Mouse (Mus musculus) retina, postnatal 1 day (tissue): ENCODE data around the gene Acer3.

ENCODE experiments used
- DNase-seq: peaks from one replicate; pipeline ENCODE4 v3.0.0-alpha.2; 2012

Acer3 gene

GRCm38 (mm10) chr7:98321083-98321482 lies at the start of gene Acer3:
Acer3 (minus strand) TSS chr7:98321208.
- no peak for DNase-seq

GRCm38 (mm10) chr7:98369762-98370369 lies 48.9 kb upstream of the Acer3 start:
- no peak for DNase-seq

DNA sequence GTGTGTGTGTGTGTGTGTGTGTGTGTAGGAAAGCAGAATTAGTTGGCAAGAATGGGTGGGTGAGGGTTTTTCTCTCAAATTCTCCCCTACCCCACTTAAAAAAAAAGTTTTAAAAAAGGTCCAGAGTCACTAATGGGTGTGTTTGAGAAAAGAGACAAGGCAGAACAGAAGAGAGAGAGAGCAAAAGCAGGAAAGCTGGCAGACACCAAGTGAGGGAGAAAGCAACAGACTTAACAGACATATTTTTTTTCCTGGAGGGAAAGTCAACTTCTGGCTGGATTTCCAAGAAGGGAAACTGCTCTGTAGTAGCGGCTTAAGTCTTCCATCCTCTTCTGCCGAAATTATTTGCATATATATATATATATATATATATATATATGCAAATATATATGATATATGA lies 40.7 kb upstream of the Acer3 start:
- DNase-seq = no peak

DNA sequence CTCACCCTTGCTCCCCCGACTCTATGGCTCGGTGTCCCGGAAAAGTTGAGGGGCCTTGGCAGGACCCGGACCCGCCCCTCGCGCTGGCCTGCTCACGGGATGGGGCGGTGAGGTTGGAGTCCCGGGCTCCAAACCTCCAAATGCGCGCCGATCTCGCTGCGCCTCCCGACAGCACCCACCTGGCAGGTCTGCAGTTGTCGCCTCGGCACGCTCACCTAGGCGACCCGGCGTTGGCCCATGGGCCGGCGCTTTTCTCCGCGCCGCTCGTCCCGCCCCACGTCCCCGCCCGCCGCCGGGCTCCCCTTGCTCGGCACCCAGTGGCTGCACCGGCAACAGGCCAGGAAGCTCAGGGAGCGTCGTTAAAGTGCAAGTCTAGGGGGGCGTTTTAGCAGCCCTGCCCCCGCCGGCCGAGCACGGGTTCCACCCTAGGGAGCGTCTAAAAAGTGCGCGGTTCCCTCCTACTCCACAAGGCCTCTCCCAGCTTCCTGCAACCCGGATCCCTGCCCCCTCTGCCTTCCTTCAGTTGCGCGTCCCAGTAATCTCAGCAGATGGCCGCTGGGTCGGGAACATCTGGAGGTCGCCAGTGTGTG lies 40.1 kb upstream of the Acer3 start, which contains the start of gene Tsku:
Gene Tsku, minus strand, starts transcription at position 266 of the 590 bp plus-strand sequence.
- DNase-seq = peak; percentile 99

DNA sequence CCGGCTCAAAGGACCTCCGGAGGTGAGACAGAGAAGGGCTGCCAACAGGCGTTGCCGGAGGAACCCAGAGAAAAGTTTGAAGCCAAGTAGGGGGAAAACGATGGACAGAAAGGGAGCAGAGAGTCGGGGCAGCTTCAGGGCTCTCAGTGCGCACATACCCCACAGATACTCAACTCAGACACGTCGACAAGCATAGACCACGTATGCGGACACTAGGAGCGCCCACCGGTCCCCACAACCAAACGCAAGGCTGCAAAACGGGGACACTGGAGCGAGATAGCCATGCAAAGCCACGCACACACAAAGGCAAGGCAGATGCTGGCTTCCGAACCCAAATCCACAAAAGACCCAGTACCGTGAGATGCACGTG lies 39.6 kb upstream of the Acer3 start:
- DNase-seq = no peak

- peak; percentile 81 for DNase-seq
Observed at GRCm38 (mm10) chr7:98359951-98360620, 39.1 kb upstream of the Acer3 start.

DNA sequence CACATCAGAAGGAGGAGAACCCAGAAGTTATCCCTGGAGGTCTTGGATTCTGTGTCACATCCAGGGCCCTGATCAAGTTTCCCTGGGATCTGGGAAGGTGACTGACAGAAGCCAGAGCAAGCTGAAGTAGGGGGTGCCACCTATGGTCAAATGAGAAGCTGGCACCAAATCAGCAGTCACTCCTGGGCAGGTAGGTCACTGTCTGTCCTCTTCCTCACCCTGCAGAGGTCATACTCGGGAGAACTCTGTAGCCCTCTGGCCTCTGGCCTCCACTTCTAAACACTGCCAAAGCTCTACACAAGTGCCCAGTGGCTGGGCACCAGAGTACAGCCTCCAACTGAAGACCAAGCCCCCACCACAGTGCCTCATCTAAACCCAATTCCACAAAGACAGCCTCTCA lies 37.0 kb upstream of the Acer3 start:
- DNase-seq = no peak

- DNase-seq = no peak
Observed at GRCm38 (mm10) chr7:98357324-98357723, 36.3 kb upstream of the Acer3 start.

DNA sequence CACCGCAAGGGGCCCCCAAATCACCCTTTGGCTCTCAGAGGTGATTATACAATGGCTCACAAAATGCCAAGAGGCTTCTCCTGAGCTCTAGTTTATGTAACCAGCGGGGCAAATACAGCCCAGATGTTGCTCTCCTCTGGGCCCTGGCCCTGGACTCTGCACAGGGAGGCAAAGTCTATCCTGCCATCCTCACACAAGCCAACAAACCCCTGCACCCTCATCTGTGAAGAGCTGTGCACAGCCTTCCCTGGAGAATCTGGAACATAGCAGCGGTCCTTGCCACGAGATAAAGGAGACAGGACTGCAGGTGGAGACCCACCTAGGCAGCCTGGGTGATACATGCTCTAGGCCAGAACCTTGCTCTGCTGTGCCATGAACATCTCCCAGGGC lies 33.9 kb upstream of the Acer3 start:
- no peak for DNase-seq

DNA sequence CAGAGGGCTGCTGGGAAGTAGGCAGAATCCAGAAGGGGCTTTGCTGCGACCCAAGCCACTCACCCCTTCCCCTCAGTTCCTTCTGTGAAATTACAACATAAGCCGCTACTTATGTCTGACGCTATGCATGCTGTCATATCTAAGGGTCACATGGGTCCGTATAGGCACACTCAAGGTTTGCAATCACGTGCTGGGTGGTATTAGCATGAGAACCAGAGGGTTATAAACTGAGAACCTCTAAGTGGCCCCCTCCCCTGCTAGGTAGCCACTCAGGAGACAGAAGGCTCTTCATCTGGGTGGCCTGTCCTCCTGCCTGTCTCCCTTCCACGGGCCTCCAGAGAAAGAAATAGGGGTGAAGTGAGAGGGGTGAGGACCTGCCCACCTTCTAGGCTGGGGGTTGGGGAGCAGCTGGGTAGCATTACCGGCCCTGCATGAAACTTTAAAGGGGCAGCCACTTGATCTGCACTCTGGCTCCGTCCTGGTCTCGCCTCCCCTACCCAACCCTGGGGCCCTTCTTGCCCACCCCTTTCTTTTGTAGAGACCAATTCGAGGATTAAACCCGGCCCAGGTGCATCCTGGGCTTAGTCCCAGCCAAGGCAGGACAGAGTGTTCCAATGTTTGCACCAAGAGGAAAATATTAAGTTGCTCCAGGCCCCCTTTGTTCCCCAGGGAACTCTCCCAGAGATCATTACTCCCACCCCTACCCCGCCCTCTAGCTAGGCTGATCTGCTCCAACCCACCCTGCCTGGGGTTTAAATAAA lies 33.3 kb upstream of the Acer3 start:
- peak; percentile 50 for DNase-seq

DNA sequence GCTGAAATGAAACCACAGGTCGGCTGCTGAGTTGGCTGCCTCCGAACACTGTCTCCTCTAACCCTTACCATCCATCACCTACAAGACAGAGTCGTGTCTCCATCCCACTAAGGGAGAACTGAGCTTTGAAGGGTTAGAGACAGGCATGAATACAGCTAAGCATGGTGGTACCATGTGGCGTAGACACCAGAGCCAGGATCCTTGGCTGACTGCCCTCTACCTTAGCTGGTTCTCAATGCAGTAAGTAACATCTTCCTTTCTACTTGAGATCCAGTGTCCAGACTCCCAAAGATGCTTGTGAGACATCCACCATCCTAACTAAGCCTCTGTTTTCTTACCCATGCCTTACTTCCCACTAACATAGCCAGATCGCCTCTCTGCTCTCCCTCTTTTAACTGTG lies 32.6 kb upstream of the Acer3 start:
- no peak for DNase-seq

DNA sequence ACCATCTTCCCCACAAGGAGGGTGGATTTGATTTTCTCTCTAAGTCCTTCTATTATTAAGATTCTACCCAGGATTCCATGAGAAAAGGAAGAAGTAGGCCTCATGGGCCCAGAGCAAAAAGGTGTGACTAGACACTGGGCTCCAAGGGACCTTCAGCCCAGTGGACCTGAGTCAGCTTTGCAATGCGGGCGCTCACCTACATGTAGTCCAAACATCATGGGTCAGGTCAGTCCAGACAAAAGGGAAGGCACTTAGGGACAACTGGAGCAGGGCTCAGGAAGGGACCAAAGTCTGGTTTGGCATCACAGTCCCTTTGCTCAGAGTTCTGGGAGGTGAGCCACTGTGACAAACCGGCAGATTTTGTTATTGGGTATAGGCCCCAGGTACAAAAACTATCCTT lies 30.5 kb upstream of the Acer3 start:
- no peak for DNase-seq

- DNase-seq = no peak
Observed at GRCm38 (mm10) chr7:98349821-98350220, 28.8 kb upstream of the Acer3 start.

DNA sequence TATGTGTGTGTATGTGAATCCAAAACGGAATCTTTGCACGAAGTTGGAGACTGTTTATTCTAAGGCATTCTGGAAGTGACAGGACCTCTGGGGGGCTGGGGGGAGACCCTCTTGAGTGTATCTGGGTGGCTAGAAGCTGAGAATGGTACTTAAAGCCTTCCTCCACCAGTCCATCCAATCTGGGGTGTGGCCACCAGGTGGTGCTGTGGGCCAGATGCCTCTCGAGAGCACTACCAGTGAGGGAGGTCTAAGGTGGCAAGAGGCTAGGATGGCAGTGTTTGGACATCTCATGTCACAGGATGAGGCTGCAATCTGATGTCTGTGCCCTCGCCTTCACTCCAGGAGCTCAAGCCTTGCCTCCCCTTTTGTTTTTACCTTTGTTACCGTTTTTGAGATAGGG lies 28.1 kb upstream of the Acer3 start:
- DNase-seq = peak; percentile 86

GRCm38 (mm10) chr7:98348043-98348442 lies 27.0 kb upstream of the Acer3 start:
- DNase-seq = peak; percentile 69

DNA sequence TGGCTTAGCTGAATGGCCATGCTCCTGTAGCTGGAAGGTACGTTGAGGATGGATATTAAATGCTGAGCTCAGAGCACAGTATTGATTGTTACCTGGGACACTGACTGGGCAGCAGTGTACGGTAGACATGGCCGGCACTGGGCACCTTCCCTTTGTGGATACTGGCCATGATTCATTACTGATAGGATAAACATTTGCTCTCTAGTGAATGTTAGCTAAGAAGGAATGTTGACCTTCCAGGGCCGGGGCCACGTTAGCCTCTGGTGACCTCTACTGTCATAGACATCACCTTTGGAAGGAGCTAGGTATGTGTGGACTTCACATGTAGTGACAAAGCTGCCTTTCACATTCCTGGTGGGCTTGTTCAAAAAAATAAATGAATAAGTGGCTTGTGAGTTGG lies 26.5 kb upstream of the Acer3 start:
- DNase-seq = no peak

GRCm38 (mm10) chr7:98345036-98345435 lies 24.0 kb upstream of the Acer3 start:
- DNase-seq = no peak

GRCm38 (mm10) chr7:98344361-98344760 lies 23.4 kb upstream of the Acer3 start:
- DNase-seq = peak; percentile 40

DNA sequence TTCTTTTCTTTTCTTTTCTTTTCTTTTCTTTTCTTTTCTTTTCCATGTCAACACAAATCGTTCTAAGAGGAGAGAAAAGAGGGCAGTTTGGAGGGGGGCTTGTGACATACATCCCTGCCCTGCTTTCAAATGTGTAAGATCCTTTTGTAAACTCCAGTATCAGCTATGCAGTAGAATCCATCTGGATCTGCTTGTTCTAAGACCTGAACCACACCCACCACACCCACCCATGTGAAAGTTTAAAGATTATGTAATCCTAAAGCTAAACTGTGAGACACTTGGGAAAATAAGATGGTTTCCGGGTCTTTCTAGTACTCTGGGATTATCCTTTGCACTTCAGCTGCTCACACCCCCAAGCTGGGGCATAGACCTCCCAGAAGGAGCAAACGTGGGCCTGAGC lies 21.2 kb upstream of the Acer3 start:
- no peak for DNase-seq

DNA sequence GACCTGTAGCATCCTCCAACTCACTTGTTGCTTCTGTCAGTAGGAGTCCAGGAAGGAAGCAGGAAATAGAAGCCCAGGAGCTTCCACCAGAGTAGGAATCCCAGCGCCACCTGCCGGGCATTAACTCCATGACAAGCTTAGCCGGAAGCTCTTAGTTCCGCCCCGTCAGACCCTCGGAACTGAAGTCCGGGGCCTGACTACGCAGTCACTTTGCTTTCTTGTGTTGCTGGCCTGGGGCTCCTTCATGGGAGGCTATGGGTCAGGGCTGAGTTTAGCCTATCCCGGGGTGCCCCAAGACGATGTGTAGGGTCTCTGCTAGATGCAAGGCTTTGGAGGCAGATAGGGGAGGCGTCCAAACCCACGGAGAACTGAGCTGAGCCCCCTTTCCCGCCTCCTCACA lies 20.5 kb upstream of the Acer3 start:
- peak; percentile 92 for DNase-seq

- DNase-seq = no peak
Observed at GRCm38 (mm10) chr7:98340343-98340742, 19.3 kb upstream of the Acer3 start.

DNA sequence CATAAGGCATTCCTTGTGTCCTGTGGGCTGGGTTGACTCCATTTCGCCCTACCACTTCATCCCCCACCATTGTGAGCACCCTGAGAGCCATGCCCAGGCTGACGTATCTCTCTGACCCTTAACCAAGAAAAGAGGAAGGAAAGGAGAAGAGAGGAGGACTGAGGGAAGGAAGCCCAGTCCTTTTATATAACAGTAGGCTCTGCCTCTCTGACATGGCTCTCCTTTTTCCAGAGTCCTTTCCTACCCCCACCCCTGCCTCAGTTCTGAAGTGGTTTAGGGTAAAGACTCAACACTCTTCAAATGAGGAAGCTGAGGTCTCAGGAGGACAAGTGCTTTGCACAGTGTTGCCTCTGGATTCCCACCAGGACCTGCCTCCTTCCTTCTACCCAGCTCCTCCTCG lies 13.0 kb upstream of the Acer3 start:
- DNase-seq = no peak

DNA sequence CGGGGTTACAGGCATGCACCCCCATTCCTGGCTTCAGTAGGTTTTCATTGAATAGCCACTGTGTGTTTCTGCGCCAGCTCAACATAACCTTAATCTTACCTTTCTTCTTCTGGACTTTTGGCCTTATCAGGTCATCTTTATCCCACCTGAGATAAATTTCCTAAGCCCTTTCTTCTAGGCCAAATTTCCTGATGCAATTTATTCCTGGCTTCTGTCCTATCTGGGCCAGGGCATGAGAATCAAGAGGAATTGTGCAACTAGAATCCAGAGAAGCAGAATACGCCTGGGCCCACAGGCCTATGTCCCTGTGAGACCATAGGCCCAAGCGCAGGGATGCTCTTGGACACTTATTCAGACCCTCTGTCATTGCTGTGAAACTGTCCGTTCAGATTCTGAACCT lies 12.5 kb upstream of the Acer3 start:
- no peak for DNase-seq
